Mouse (Mus musculus) midbrain, embryonic 11.5 days (tissue): Measurements from ENCODE around the gene Tenm4. TPM values are rescaled to one million over a fixed set of nuclear protein-coding genes. Genes with fewer than 3 reads are reported as not detected.

Experiments used
- ATAC-seq: fragments of 200-750 bp; cut with Nextera tagmentation; 2 replicates; pipeline ENCODE4 v1.8.0; 2017; ENCODE audit warnings: moderate TSS enrichment, moderate library complexity; ENCODE audit not compliant: low FRiP score
- DNase-seq: peaks from one replicate; pipeline ENCODE4 v3.0.0; 2015; ENCODE audit warnings: low spot score; ENCODE audit errors: missing footprints
- H3K27ac ChIP-seq: fragments of 300-500 bp; sonication (generic); 2 replicates; pipeline ENCODE4 v1.5.1; 2014; ENCODE audit warnings: low read depth, low read length
- H3K27me3 ChIP-seq: fragments of 300-500 bp; sonication (generic); 2 replicates; pipeline ENCODE4 v1.6.1; 2014; ENCODE audit warnings: mild to moderate bottlenecking, low read length, moderate library complexity, mixed read lengths; ENCODE audit not compliant: control insufficient read depth, insufficient read depth
- H3K36me3 ChIP-seq: fragments of 300-500 bp; sonication (generic); 2 replicates; pipeline ENCODE4 v1.6.1; 2014; ENCODE audit warnings: mild to moderate bottlenecking, low read length, moderate library complexity, mixed read lengths; ENCODE audit not compliant: control insufficient read depth, insufficient read depth
- H3K4me1 ChIP-seq: fragments of 300-500 bp; sonication (generic); 2 replicates; pipeline ENCODE4 v1.6.1; 2014; ENCODE audit warnings: low read length; ENCODE audit not compliant: control insufficient read depth, insufficient read depth
- H3K4me2 ChIP-seq: fragments of 300-500 bp; sonication (generic); 2 replicates; pipeline ENCODE4 v1.6.1; 2014; ENCODE audit warnings: mild to moderate bottlenecking, moderate library complexity
- H3K4me3 ChIP-seq: fragments of 300-500 bp; sonication (generic); 2 replicates; pipeline ENCODE4 v1.5.1; 2014; ENCODE audit warnings: low read depth, low read length
- H3K9ac ChIP-seq: fragments of 300-500 bp; sonication (generic); 2 replicates; pipeline ENCODE4 v1.6.1; 2014; ENCODE audit warnings: low read length
- H3K9me3 ChIP-seq: fragments of 300-500 bp; sonication (generic); 2 replicates; pipeline ENCODE4 v1.6.1; 2016; ENCODE audit warnings: low read length; ENCODE audit not compliant: control insufficient read depth
- WGBS: fragments of 180-500 bp; shearing (Covaris S2); extraction: QIAGEN DNeasy Blood & Tissue Kit; methylation state at CpG from one replicate; pipeline ENCODE4 v1.1.7; 2014; 5-methylcytosine and 5-hydroxymethylcytosine counted together
- polyA plus RNA-seq: library from polyadenylated mRNA; unstranded; fragments of >200 nt; fragmentation: Nextera tagmentation; extraction: Ambion mirVana; gene quantifications from 2 replicates; pipeline ENCODE4 v1.2.1, GENCODE M21; 2014

The Tenm4 gene
- polyA plus RNA-seq, 1 experiment from 2014 or later = 24.8 TPM

DNA sequence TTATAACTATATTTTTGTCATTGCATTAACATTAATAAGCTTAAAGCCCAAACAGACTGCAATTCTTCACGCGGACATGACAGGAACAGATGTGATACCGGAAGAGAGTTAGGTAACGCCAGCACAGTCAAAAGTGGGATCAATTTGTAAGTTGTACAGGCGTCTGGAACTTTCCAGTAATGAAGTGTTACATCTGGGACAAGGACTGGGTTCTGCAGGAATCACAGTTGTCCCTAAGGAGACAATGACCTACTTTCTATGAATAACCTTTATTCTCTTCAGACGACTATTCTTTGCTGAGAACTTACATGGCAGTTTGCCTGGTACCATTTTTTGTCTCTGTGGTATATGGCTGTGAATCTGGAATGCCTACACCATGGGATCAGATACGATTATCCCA, 214.8 kb downstream of the Tenm4 start:
- DNase-seq = no peak

DNA sequence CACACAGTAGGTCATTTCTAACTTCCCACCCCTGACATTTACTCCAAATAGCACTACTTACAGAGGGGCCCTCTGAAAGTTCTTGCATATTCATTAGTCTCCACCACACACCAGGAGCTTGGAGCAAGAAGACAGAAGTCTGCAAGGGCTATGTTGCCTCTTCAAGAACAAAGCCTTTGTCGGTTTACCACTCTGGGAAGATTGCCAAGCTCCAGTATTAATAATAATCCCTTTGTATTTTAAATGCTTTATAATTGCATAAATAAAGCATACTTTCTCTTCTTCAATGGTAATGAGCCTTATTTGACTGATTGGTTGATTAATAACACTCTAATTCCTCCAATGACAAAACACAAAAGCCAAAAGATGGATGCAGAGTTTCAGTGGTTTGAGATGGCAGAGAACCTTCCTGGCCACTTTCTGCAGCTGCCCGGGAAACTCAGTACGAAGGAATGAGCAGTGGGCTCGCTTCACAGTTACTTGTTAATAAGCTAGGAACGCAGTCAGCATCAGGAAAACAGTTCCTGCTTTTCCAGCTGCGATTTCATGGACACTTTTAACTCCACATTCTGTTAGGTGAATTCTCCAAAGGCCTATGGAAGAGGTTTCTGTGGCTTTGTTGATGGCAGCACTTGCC, 219.1 kb downstream of the Tenm4 start:
- DNase-seq (no peak), ATAC-seq (no peak)
- 80% methylated on average over 6 of the region's 6 CpGs for WGBS

More for the DNA sequence above, 214.8 kb downstream of the Tenm4 start:
- no peaks in the 10 kb centered on the region for H3K36me3 ChIP-seq
- no peak overlapping the region for H3K27ac ChIP-seq
- peaks cover 16% of the 10 kb centered on the region for H3K4me1 ChIP-seq
- no peak for ATAC-seq
- WGBS = 92% methylated on average over 7 of the region's 7 CpGs
- H3K4me2 ChIP-seq = no peak overlapping the region
- no peaks in the 10 kb centered on the region for H3K27me3 ChIP-seq
- no peaks in the 10 kb centered on the region for H3K9me3 ChIP-seq
- H3K9ac ChIP-seq = no peak overlapping the region
- no peak overlapping the region for H3K4me3 ChIP-seq

GRCm38 (mm10) chr7:96390894-96391293, 219.8 kb downstream of the Tenm4 start:
- Histone ChIP-seq H3K4me2 (no peak overlapping the region), H3K4me1 (peaks cover 12% of the 10 kb centered on the region), H3K9ac (no peak overlapping the region), H3K27ac (no peak overlapping the region), H3K36me3 (no peaks in the 10 kb centered on the region), H3K9me3 (no peaks in the 10 kb centered on the region), H3K27me3 (no peaks in the 10 kb centered on the region), H3K4me3 (no peak overlapping the region)
- no peak for ATAC-seq
- WGBS = 89% methylated on average over 4 of the region's 4 CpGs
- no peak for DNase-seq

More for the DNA sequence above, 219.1 kb downstream of the Tenm4 start:
- H3K4me3 ChIP-seq = no peak overlapping the region
- H3K27me3 ChIP-seq = no peaks in the 10 kb centered on the region
- H3K9ac ChIP-seq = no peak overlapping the region
- no peak overlapping the region for H3K4me2 ChIP-seq
- H3K4me1 ChIP-seq = peaks cover 12% of the 10 kb centered on the region
- no peaks in the 10 kb centered on the region for H3K9me3 ChIP-seq
- no peak overlapping the region for H3K27ac ChIP-seq
- no peaks in the 10 kb centered on the region for H3K36me3 ChIP-seq

DNA sequence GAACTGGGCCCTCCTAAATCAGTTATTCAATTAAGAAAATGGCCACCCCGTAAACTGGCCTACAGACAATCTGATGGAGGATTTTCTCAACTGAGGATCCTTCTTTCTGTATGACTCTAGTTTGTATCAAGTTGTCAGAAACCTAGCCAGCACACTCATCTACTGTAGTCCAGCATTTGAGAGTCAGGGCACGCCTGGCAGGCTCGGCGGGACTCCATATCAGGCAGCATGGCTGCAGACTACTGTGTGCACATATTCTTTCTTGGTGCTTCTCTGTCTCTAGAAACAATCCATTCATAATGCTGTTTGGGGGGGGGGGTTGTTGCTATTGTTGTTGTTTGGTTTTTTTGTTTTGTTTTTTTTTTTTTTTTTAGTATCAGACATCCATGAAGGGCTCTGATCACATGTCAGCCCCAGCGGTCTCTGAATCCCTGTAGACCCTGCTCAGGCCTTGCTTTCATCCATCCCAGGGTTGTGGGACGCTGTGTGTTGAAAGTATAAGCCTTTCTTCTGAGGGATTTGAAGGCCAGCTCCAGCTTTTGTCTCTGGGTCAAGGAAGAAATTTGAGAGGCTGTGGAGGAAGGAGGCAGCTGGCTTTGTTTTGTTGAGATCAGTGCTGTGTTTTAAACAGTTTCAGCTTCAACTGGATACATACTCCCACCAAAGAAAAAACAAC, 220.9 kb downstream of the Tenm4 start:
- peaks cover 12% of the 10 kb centered on the region for H3K4me1 ChIP-seq
- H3K4me3 ChIP-seq = no peak overlapping the region
- WGBS = 47% methylated on average over 6 of the region's 6 CpGs
- ATAC-seq = peak; percentile 80
- peak; percentile 88 for DNase-seq
- no peak overlapping the region for H3K4me2 ChIP-seq
- H3K27ac ChIP-seq = peak overlapping the region; percentile 72
- no peaks in the 10 kb centered on the region for H3K9me3 ChIP-seq
- H3K9ac ChIP-seq = peak overlapping the region; percentile 7; the same call in 1 of the 2 replicates
- no peaks in the 10 kb centered on the region for H3K36me3 ChIP-seq
- H3K27me3 ChIP-seq = no peaks in the 10 kb centered on the region

GRCm38 (mm10) chr7:96392600-96392999, 221.6 kb downstream of the Tenm4 start:
- peak; percentile 69 for ATAC-seq
- Histone ChIP-seq H3K27me3 (no peaks in the 10 kb centered on the region), H3K4me1 (peaks cover 12% of the 10 kb centered on the region), H3K9ac (peak overlapping the region; percentile 7; the same call in 1 of the 2 replicates), H3K9me3 (no peaks in the 10 kb centered on the region), H3K36me3 (no peaks in the 10 kb centered on the region), H3K4me2 (no peak overlapping the region), H3K4me3 (no peak overlapping the region), H3K27ac (peak overlapping the region; percentile 72)
- 32% methylated on average over 2 of the region's 2 CpGs for WGBS
- DNase-seq = peak; percentile 83

- ATAC-seq = no peak
- H3K36me3 ChIP-seq = no peaks in the 10 kb centered on the region
- WGBS = 50% methylated on average over 1 of the region's 1 CpGs
These were observed 226.9 kb downstream of the Tenm4 start for GRCm38 (mm10) chr7:96397940-96398339.

GRCm38 (mm10) chr7:96400411-96400810, 229.4 kb downstream of the Tenm4 start:
- H3K36me3 ChIP-seq = no peaks in the 10 kb centered on the region
- H3K9me3 ChIP-seq = no peaks in the 10 kb centered on the region
- H3K4me1 ChIP-seq = no peaks in the 10 kb centered on the region; the same call in 1 of the 2 replicates
- no peaks in the 10 kb centered on the region for H3K27me3 ChIP-seq
- no peak overlapping the region for H3K4me2 ChIP-seq
- no peak overlapping the region for H3K27ac ChIP-seq
- WGBS = 57% methylated on average over 11 of the region's 11 CpGs
- DNase-seq (no peak), ATAC-seq (peak; percentile 52; the same call in 1 of the 2 replicates)
- H3K4me3 ChIP-seq = no peak overlapping the region
- H3K9ac ChIP-seq = no peak overlapping the region

More at GRCm38 (mm10) chr7:96397940-96398339, 226.9 kb downstream of the Tenm4 start:
- Histone ChIP-seq H3K27ac (no peak overlapping the region), H3K27me3 (no peaks in the 10 kb centered on the region), H3K9me3 (no peaks in the 10 kb centered on the region), H3K4me1 (no peaks in the 10 kb centered on the region; the same call in 1 of the 2 replicates), H3K9ac (no peak overlapping the region), H3K4me2 (no peak overlapping the region), H3K4me3 (no peak overlapping the region)
- no peak for DNase-seq

GRCm38 (mm10) chr7:96406630-96407214, 235.7 kb downstream of the Tenm4 start:
- no peaks in the 10 kb centered on the region for H3K27me3 ChIP-seq
- no peak overlapping the region for H3K4me2 ChIP-seq
- DNase-seq = no peak
- H3K36me3 ChIP-seq = no peaks in the 10 kb centered on the region
- ATAC-seq = no peak
- H3K9ac ChIP-seq = no peak overlapping the region
- H3K4me1 ChIP-seq = peaks cover 12% of the 10 kb centered on the region
- H3K9me3 ChIP-seq = no peaks in the 10 kb centered on the region
- WGBS = 65% methylated on average over 8 of the region's 8 CpGs
- no peak overlapping the region for H3K4me3 ChIP-seq
- H3K27ac ChIP-seq = no peak overlapping the region
